Mouse (Mus musculus) heart, embryonic 14.5 days (tissue): ENCODE measurements at regions not wholly inside any gene's neighbourhood (a gene's known extent, or its start where the extent isn't known, plus 50 kb on each side); places are given as distances from the start of the nearest gene placed in this dataset.

Experiments used
- ATAC-seq: fragments of 200-750 bp; cut with Nextera tagmentation; 2 replicates; pipeline ENCODE4 v1.8.0; 2017; ENCODE audit warnings: low read depth, moderate TSS enrichment; ENCODE audit not compliant: insufficient number of reproducible peaks, insufficient read depth, low FRiP score
- H3K27ac ChIP-seq, 2 experiments: fragments of 200-500 bp in 1 of 2; fragments of 300-500 bp in 1 of 2; sonication (generic) in 1 of 2; replicated peaks in 1 of 2; 2 replicates each; pipeline ENCODE4 v1.5.1; 2012 to 2014; ENCODE audit warnings: low read depth in 2 of 2, low read length in 2 of 2, control low read depth in 1 of 2, mild to moderate bottlenecking in 1 of 2, mixed read lengths in 1 of 2; ENCODE audit not compliant: control insufficient read depth in 1 of 2, insufficient read depth in 1 of 2
- H3K27me3 ChIP-seq: fragments of 300-500 bp; sonication (generic); 2 replicates; pipeline ENCODE4 v1.6.1; 2014; ENCODE audit warnings: mild to moderate bottlenecking, low read length, control low read depth; ENCODE audit not compliant: control insufficient read depth, insufficient read depth
- H3K36me3 ChIP-seq: fragments of 300-500 bp; sonication (generic); 2 replicates; pipeline ENCODE4 v1.6.1; 2014; ENCODE audit warnings: mild to moderate bottlenecking, control low read depth, low read length, mixed read lengths; ENCODE audit not compliant: control insufficient read depth, insufficient read depth
- H3K4me1 ChIP-seq, 2 experiments: fragments of 200-500 bp in 1 of 2; fragments of 300-500 bp in 1 of 2; sonication (generic) in 1 of 2; 2 replicates each; pipeline ENCODE4 v1.6.1; 2012 to 2014; ENCODE audit warnings: low read length in 2 of 2, control low read depth in 1 of 2, mixed read lengths in 1 of 2; ENCODE audit not compliant: control insufficient read depth in 2 of 2, insufficient read depth in 2 of 2
- H3K4me2 ChIP-seq: fragments of 300-500 bp; sonication (generic); 2 replicates; pipeline ENCODE4 v1.6.1; 2014; ENCODE audit warnings: mild to moderate bottlenecking, low read length
- H3K4me3 ChIP-seq, 2 experiments: fragments of 200-500 bp in 1 of 2; fragments of 300-500 bp in 1 of 2; sonication (generic) in 1 of 2; 2 replicates each; pipeline ENCODE4 v1.5.1; 2012 to 2014; ENCODE audit warnings: low read length in 2 of 2, mild to moderate bottlenecking in 2 of 2, control low read depth in 1 of 2, low read depth in 1 of 2, moderate library complexity in 1 of 2; ENCODE audit not compliant: control insufficient read depth in 1 of 2, insufficient read depth in 1 of 2
- H3K9ac ChIP-seq: fragments of 300-500 bp; sonication (generic); 2 replicates; pipeline ENCODE4 v1.6.1; 2014; ENCODE audit warnings: mild to moderate bottlenecking, low read length
- H3K9me3 ChIP-seq: fragments of 300-500 bp; sonication (generic); 2 replicates; pipeline ENCODE4 v1.6.1; 2016; ENCODE audit warnings: low read length, control low read depth; ENCODE audit not compliant: control insufficient read depth
- WGBS: fragments of 180-500 bp; shearing (Covaris S2); extraction: QIAGEN DNeasy Blood & Tissue Kit; methylation state at CpG from one replicate; pipeline ENCODE4 v1.1.7; 2014; 5-methylcytosine and 5-hydroxymethylcytosine counted together

- H3K4me3 ChIP-seq = no peak overlapping the region
- H3K9me3 ChIP-seq = no peaks in the 10 kb centered on the region
- peaks cover 4% of the 10 kb centered on the region in 2 experiments; a peak in 1 of 4 replicates for H3K4me1 ChIP-seq
- no peak overlapping the region for H3K9ac ChIP-seq
- H3K27me3 ChIP-seq = no peaks in the 10 kb centered on the region
- no peak overlapping the region for H3K4me2 ChIP-seq
- no peak overlapping the region for H3K27ac ChIP-seq
- no peak for ATAC-seq
- WGBS = 80% methylated on average over 6 of the region's 6 CpGs
- H3K36me3 ChIP-seq = no peaks in the 10 kb centered on the region
Observed at GRCm38 (mm10) chr1:35811380-35811779, 256.8 kb upstream of the Hs6st1 start.

DNA sequence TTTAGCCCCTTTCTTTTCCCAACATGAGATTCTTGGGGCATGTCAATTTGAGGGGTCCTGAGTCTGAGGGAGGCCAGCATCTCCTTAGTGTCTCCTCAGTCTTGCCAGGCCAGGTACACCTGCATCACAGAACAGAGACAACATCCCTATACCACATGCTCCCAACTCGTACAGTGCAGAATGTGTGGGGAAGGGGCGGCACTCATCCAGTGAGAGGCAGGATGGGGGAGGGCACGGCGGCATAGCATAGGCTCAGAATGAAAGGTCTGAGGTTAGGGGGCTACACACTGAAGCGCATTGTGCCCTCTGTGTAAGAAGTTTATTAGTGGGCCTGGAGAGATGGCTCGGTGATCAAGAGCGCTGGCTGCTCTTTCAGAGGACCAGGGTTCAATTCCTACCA lies 256.4 kb upstream of the Hs6st1 start:
- peaks cover 4% of the 10 kb centered on the region in 2 experiments; a peak in 1 of 4 replicates for H3K4me1 ChIP-seq
- H3K9me3 ChIP-seq = no peaks in the 10 kb centered on the region
- H3K27ac ChIP-seq = no peak overlapping the region
- no peak overlapping the region for H3K9ac ChIP-seq
- H3K27me3 ChIP-seq = no peaks in the 10 kb centered on the region
- no peak overlapping the region for H3K4me2 ChIP-seq
- H3K4me3 ChIP-seq = no peak overlapping the region
- no peaks in the 10 kb centered on the region for H3K36me3 ChIP-seq
- WGBS = 88% methylated on average over 7 of the region's 7 CpGs
- no peak for ATAC-seq

DNA sequence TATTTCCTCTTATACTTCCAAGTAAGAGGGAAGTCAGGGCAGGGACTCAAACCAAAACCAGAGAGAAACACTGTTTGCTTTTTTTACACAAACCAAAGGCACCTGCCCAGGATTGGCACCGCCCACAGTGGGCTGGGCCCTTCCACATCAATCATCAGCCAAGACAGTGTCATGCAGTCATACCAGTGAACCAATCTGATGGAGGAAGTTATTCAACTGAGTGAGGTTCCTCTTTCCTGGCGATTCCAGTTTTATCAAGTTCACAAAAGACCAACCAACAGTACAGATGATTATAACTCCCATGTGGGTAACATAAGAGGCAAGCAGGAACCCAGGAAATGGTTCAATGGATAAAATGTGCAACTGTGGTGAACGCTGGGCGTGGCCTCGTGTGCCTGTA lies 254.6 kb upstream of the Hs6st1 start:
- no peaks in the 10 kb centered on the region for H3K27me3 ChIP-seq
- no peak overlapping the region for H3K4me3 ChIP-seq
- H3K9me3 ChIP-seq = no peaks in the 10 kb centered on the region
- ATAC-seq = no peak
- 83% methylated on average over 5 of the region's 5 CpGs for WGBS
- peaks cover 4% of the 10 kb centered on the region in 2 experiments; a peak in 1 of 4 replicates for H3K4me1 ChIP-seq
- no peak overlapping the region for H3K4me2 ChIP-seq
- no peaks in the 10 kb centered on the region for H3K36me3 ChIP-seq
- no peak overlapping the region for H3K9ac ChIP-seq
- H3K27ac ChIP-seq = no peak overlapping the region

- Histone ChIP-seq H3K4me2 (no peak overlapping the region), H3K27me3 (no peaks in the 10 kb centered on the region), H3K36me3 (no peaks in the 10 kb centered on the region), H3K9me3 (no peaks in the 10 kb centered on the region), H3K9ac (no peak overlapping the region), H3K4me3 (no peak overlapping the region), H3K27ac (no peak overlapping the region), H3K4me1 (peaks cover 4% of the 10 kb centered on the region in 2 experiments; a peak in 1 of 4 replicates)
- 92% methylated on average over 9 of the region's 9 CpGs for WGBS
- no peak for ATAC-seq
Observed at GRCm38 (mm10) chr1:35814207-35814606, 254.0 kb upstream of the Hs6st1 start.

DNA sequence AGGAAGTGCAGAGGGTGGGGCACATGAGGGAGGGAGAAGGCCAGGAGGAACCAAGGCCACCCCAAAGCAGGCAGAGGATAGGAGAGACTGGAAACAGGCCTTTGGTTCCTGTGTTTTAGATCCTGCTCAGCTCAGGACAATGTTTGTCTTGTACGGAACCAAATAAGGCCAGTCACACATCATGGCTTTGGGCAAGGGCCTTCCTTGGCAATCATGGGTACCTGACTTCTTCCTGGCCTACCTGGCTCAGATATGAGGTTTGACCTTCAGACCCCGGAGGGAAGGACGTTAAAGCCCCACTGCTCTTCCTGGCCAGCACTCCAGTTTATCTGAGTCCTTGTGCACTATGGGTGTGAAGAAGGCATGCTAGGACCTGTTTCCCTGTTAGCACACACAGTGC lies 253.4 kb upstream of the Hs6st1 start:
- WGBS = 68% methylated on average over 3 of the region's 3 CpGs
- H3K27me3 ChIP-seq = no peaks in the 10 kb centered on the region
- no peak overlapping the region for H3K27ac ChIP-seq
- H3K4me3 ChIP-seq = no peak overlapping the region
- no peaks in the 10 kb centered on the region for H3K36me3 ChIP-seq
- no peak for ATAC-seq
- no peak overlapping the region for H3K4me2 ChIP-seq
- H3K9me3 ChIP-seq = no peaks in the 10 kb centered on the region
- no peak overlapping the region for H3K9ac ChIP-seq
- peaks cover under 1 to 4% of the 10 kb centered on the region in 2 experiments; a peak in 1 of 4 replicates for H3K4me1 ChIP-seq

- H3K4me2 ChIP-seq = no peak overlapping the region
- no peak overlapping the region for H3K9ac ChIP-seq
- no peaks in the 10 kb centered on the region for H3K9me3 ChIP-seq
- H3K4me3 ChIP-seq = no peak overlapping the region
- peaks cover 7 to 14% of the 10 kb centered on the region in 2 experiments for H3K4me1 ChIP-seq
- no peaks in the 10 kb centered on the region for H3K27me3 ChIP-seq
- H3K36me3 ChIP-seq = no peaks in the 10 kb centered on the region
- WGBS = 93% methylated on average over 6 of the region's 6 CpGs
- no peak overlapping the region for H3K27ac ChIP-seq
- no peak for ATAC-seq
Observed at GRCm38 (mm10) chr1:35821791-35822190, 246.4 kb upstream of the Hs6st1 start.

GRCm38 (mm10) chr1:35822376-35823202 lies 245.6 kb upstream of the Hs6st1 start:
- no peak for ATAC-seq
- no peak overlapping the region for H3K27ac ChIP-seq
- H3K9ac ChIP-seq = no peak overlapping the region
- H3K4me2 ChIP-seq = no peak overlapping the region
- peaks cover 7 to 14% of the 10 kb centered on the region in 2 experiments for H3K4me1 ChIP-seq
- H3K9me3 ChIP-seq = no peaks in the 10 kb centered on the region
- no peaks in the 10 kb centered on the region for H3K27me3 ChIP-seq
- 60% methylated on average over 19 of the region's 19 CpGs for WGBS
- H3K4me3 ChIP-seq = no peak overlapping the region
- H3K36me3 ChIP-seq = no peaks in the 10 kb centered on the region

- WGBS = 75% methylated on average over 4 of the region's 4 CpGs
- H3K9ac ChIP-seq = no peak overlapping the region
- H3K4me1 ChIP-seq = peaks cover 7 to 14% of the 10 kb centered on the region in 2 experiments
- H3K4me3 ChIP-seq = no peak overlapping the region
- no peaks in the 10 kb centered on the region for H3K9me3 ChIP-seq
- no peaks in the 10 kb centered on the region for H3K27me3 ChIP-seq
- no peak for ATAC-seq
- no peak overlapping the region for H3K27ac ChIP-seq
- no peaks in the 10 kb centered on the region for H3K36me3 ChIP-seq
- H3K4me2 ChIP-seq = no peak overlapping the region
Observed at GRCm38 (mm10) chr1:35823496-35823895, 244.7 kb upstream of the Hs6st1 start.
